Mouse (Mus musculus) adrenal gland, postnatal 10 days (tissue): ENCODE measurements around the gene Tlx2. TPM values are rescaled to one million over a fixed set of nuclear protein-coding genes. Genes with fewer than 3 reads are reported as not detected.

ENCODE experiments used
- DNase-seq: peaks from one replicate; pipeline ENCODE4 v3.0.0; 2021; ENCODE audit warnings: mixed read lengths
- long read RNA-seq, 2 experiments: library from polyadenylated mRNA; stranded (forward); transcript quantifications; one replicate each; pipeline ENCODE4 v2.0.0; 2021
- total RNA-seq, 2 experiments: library from RNA; stranded (reverse); gene quantifications; 2 replicates each; pipeline ENCODE4 v1.2.3; 2021

Gene Tlx2
- 10 to 100 TPM; 11.9 to 14.3 TPM for total RNA-seq
- long read RNA-seq, experiment 1, transcript Tlx2-201 (3 exons, 1,236 nt): major isoform, 32 of 41 reads
- long read RNA-seq, experiment 1, partial matches to known transcripts: 0 of 41 reads
- long read RNA-seq, experiment 1, other reads (novel, unspliced or antisense): 5 of 41 reads
- long read RNA-seq, experiment 2, transcript Tlx2-201 (3 exons, 1,236 nt): major isoform, 24 of 31 reads
- long read RNA-seq, experiment 2, partial matches to known transcripts: 0 of 31 reads
- long read RNA-seq, experiment 2, other reads (novel, unspliced or antisense): 4 of 31 reads

- no peak for DNase-seq
Observed at GRCm38 (mm10) chr6:83070247-83070310, at the start of gene Tlx2. Tlx2 (minus strand) TSS chr6:83070293.

GRCm38 (mm10) chr6:83119734-83120051 is 49.6 kb upstream of the Tlx2 start:
- peak; percentile 58 for DNase-seq

DNA sequence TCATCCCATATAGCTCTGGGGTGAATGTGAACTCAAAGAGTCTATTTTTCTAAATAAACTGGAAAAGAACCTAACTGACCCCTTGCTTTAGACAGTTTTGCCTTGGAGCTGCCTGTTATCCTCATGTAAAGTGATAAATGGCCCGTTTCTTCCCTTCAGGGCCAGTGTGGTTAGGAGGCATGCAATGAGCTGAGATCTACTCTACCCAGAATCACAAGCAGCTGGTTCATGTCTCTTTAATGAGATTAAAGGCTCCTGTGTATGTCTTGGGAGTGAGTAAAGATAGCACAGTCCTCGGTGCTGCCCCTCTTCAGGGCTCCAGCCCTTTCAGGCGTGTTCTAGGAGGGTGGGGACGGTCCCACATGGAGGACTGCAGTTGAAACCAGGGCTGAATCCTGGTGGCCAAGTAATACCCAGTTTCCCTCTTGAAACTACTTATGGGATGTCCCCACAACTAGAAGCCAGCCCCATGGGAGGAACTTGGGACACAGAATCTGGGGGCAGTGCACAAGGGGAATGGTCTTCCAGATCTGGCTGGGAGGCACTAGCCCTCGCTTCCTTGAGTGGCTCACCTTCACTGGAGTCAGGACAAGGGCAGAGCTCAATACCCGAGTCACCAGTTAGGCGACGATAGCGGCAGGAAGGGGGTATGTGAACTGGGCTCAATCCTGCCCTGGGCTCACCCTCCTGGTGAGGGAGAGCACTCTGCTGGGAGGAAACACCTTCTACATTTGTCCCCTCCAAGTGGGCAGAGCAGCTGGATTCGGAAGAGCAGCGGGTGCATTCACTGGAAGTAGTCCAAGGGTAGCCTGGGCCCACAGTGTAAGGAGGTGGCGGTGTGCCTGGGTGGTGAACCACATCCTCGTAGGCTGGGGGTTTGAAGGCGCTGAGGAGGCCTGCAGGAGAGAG is 49.0 kb upstream of the Tlx2 start:
- no peak for DNase-seq

GRCm38 (mm10) chr6:83118369-83118768 is 48.3 kb upstream of the Tlx2 start:
- DNase-seq: no peak

DNA sequence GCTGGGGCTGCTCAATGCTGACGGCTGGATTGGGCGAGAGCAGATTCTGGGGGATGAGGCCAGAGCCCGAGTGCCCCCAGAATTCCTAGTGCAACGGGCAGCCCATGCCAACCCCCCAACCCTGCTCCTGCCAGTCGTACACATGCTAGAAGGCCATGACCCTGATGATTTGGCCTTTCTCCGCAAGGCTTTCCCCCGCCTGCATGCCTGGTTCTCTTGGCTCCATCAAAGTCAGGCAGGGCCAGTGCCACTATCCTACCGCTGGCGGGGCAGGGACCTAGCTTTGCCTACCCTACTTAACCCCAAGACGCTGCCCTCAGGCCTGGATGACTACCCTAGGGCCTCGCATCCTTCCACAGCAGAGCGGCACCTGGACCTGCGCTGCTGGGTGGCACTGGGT is 47.5 kb upstream of the Tlx2 start:
- DNase-seq: peak; percentile 35

DNA sequence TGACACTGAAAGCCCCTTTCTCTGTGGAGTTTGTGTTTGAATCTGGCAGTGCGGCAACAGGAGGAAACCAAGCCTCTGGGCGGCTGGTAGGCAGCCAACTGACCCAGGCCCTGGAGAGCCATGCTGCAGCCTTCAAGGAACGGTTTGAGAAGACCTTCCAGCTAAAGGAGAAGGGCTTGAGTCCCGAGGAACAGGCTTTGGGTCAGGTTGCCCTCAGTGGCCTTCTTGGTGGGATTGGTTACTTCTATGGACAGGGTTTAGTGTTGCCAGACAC is 47.0 kb upstream of the Tlx2 start:
- no peak for DNase-seq

GRCm38 (mm10) chr6:83116373-83117164 is 46.5 kb upstream of the Tlx2 start:
- DNase-seq: no peak

DNA sequence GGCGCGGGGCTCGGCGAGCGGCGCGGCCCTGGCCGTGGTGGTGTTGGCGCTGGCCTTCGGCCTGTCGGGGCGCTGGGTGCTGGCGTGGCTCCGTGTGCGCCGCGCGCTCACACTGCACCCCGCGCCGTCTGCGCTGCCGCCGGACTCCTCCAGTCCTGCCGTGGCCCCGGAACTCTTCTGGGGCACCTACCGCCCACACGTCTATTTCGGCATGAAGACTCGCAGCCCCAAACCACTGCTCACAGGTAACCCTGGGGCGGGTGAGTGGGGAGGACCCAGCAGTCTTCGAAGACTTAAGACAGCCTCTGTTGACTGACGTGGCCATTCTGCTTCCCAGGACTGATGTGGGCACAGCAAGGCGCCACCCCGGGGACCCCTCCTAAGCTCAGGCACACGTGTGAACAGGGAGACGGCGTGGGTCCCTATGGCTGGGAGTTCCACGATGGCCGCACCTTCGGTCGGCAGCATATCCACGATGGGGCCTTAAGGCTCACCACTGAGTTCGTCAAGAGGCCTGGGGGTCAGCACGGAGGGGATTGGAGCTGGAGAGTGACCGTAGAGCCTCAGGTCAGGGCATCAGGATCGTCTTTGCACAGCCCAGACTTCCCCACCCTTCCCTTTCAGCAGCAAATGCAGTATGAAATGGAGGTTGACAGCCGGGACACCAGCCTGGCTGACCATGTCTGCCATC is 45.7 kb upstream of the Tlx2 start:
- no peak for DNase-seq

- peak; percentile 98 for DNase-seq
Observed at GRCm38 (mm10) chr6:83115011-83115671, 45.0 kb upstream of the Tlx2 start, which contains the start of gene Mogs. Mogs (plus strand) TSS chr6:83115496.

- DNase-seq: no peak
Observed at GRCm38 (mm10) chr6:83111510-83112136, 41.5 kb upstream of the Tlx2 start.

DNA sequence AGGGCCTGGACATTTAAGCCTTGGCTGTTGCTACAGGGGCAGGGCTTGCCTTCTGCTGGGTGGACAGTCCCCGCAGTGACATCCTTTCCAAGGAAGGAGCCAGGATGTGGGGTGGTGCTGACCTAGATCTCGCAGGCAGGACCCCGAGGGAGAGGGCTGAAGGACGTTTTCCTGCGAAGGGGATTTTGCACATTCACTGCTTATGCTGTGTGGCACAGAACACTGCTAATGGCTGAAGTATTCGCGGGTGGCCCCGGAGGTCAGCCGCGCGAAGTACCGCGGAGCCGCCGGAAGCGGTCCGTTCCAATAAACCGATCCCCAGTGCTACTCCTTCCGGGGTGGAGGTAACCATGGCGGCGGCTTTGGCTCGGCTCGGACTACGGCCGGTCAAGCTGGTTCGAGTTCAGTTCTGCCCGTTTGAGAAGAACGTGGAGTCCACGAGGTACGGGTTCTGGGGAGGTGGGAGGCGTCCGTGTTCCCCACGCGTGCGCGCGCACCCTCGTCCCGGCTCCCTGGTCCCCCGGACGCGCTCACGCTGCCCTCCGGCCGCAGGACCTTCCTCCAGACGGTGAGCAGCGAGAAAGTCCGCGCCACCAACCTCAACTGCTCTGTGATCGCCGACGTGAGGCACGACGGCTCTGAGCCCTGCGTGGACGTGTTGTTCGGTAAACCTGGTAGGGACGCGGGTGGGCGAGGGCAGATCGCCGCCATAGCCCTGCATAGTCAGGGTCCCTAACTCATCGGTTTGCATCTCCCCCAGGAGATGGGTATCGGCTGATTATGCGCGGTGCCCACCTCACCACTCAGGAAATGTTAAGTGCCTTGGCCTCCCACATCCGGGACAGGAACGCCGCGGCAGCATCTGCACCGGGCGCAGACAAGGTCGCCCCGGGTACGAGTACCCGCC is 38.9 kb upstream of the Tlx2 start, which contains the start of gene Mrpl53:
Gene Mrpl53 (plus strand): TSS at position 279 of the 907 bp plus-strand sequence.
- peak; percentile 92 for DNase-seq

- DNase-seq: peak; percentile 91
Observed at GRCm38 (mm10) chr6:83107566-83108400, 37.7 kb upstream of the Tlx2 start.

DNA sequence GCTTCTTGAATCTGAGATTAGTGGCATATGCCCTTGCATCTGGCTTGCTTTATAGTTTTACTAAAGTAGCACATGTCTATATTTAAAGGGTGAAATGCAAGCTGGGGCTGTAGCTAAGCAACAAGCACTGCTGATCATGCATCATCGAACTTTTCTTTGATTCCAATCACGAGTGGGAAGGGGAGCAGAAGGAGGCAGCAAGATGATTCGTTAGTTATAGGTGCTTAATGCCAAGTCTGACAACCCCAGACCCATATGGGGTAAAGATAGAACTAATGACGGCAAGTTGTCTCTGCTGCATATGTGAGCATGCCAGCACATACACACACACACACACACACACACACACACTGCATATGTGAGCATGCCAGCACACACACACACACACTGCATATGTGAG is 34.1 kb upstream of the Tlx2 start:
- no peak for DNase-seq

DNA sequence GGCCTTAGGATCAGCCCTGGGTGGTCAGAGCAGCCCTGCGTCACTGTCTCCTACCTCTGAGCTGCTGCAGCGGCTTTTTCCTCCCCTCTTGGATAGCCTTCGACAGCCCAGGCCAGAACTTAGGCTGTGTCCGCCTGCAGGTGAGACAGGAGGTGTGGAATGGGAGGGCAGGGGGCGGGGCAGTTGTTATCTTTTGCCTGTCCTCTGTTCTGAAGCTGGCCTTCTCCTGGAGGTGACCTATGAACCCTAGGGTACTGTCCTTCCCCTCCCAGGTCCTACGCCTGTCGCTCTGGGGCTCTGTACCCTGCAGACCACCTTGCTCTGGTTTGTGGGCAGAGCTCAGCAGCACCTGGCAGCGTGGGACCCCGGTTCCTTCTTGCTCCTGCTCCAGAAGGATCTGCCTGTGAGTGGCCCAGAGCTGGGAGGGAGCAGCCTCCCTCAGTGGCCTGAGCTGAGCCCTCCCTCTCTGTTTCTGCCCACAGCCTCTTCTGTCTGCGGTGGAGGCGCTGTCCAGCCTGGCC is 33.1 kb upstream of the Tlx2 start:
- DNase-seq: no peak

DNA sequence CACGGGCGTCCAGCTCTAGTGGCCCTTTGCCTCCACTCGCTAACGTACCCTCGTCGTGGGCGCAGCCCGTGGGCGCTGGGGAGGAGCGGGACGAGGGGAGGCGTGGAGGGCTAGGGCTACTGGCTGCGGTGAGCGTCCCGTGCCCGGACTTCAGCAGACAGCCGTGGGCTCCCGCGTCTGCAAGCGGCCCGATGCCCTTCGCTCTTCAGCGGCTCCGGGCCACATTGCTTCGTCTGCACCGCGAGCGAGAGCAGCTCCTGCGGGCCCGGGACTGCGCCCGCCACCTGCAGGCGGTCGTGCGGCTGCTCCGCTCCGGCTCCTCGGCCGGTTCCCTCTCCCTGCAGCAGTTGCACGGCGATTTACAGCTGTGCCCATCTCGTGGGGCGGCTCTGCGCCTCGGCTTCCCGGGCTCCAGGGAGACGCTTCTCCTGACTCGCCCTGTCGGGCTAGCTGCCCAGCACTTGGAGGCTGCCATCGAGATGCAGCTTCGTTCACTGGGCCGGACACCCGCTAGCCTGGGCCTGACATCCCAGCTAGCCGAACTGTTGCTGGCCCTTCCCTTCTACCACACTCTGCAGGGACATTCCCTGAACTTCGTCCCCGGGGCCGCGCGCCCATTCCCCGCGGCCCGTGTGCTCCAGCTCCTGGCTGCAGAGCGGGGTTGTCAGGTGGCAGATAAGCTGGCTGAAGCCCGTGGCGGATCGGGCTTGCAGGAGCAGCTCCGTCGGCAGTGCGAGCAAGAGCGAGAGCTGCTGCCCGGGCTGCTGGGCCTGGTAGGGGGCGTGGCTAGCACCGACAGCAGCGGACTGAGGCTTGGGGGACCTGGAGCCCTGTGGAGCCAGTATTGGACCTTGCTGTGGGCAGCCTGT is 31.8 kb upstream of the Tlx2 start:
- peak; percentile 80 for DNase-seq

DNA sequence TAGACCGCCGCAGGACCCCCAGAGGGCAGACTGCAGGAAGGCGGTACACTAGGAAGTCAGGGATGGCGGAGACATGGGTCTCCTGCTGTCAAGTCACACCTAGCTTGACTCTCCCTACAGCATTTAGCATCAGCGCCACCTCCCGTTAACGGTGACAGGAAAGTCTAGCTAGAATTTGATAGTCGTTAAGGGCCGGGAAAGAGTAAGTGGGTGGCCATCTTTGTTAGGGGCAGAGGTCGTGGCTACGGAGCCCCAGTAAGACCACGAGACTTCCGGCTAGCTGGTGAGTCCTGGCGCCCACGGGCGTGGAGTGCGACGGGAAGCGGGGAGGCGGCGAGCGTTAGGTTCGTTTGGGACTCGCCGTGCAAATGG is 31.2 kb upstream of the Tlx2 start, which contains the start of the genes Ccdc142 and Gm42688:
Gene Ccdc142 (plus strand): TSS at position 286 of the 372 bp plus-strand sequence.
Gene Gm42688 (plus strand): TSS at position 302 of the 372 bp plus-strand sequence.
- peak; percentile 92 for DNase-seq

- peak; percentile 74 for DNase-seq
Observed at GRCm38 (mm10) chr6:83098411-83098810, 28.3 kb upstream of the Tlx2 start.

GRCm38 (mm10) chr6:83095968-83096367 is 25.9 kb upstream of the Tlx2 start:
- no peak for DNase-seq
